Mouse (Mus musculus) hindbrain, embryonic 14.5 days (tissue): Measurements from ENCODE around the gene Itpr1. TPM values are rescaled to one million over a fixed set of nuclear protein-coding genes. Genes with fewer than 3 reads are reported as not detected.

Source experiments
- ATAC-seq: fragments of 200-750 bp; cut with Nextera tagmentation; 2 replicates; pipeline ENCODE4 v1.8.0; 2017; ENCODE audit warnings: moderate number of reproducible peaks, mild to moderate bottlenecking, moderate TSS enrichment, moderate library complexity; ENCODE audit not compliant: low FRiP score
- DNase-seq: peaks from one replicate; pipeline ENCODE4 v3.0.0-alpha.2; 2015; ENCODE audit warnings: low spot score
- H3K27ac ChIP-seq: fragments of 300-500 bp; sonication (generic); 2 replicates; pipeline ENCODE4 v1.5.1; 2014; ENCODE audit warnings: mild to moderate bottlenecking, moderate library complexity
- H3K27me3 ChIP-seq: fragments of 300-500 bp; sonication (generic); 2 replicates; pipeline ENCODE4 v1.6.1; 2014; ENCODE audit warnings: mild to moderate bottlenecking, low read length, mixed read lengths; ENCODE audit not compliant: control insufficient read depth, insufficient read depth
- H3K36me3 ChIP-seq: fragments of 300-500 bp; sonication (generic); replicated peaks from 2 replicates; pipeline ENCODE4 v1.6.1; 2014; ENCODE audit not compliant: control insufficient read depth, insufficient read depth
- H3K4me1 ChIP-seq: fragments of 300-500 bp; sonication (generic); replicated peaks from 2 replicates; pipeline ENCODE4 v1.6.1; 2014; ENCODE audit warnings: antibody characterized with exemption, low read length, mixed read lengths; ENCODE audit not compliant: control insufficient read depth, insufficient read depth
- H3K4me2 ChIP-seq: fragments of 300-500 bp; sonication (generic); replicated peaks from 2 replicates; pipeline ENCODE4 v1.6.1; 2014; ENCODE audit warnings: mild to moderate bottlenecking, moderate library complexity
- H3K4me3 ChIP-seq: fragments of 300-500 bp; sonication (generic); replicated peaks from 2 replicates; pipeline ENCODE4 v1.5.1; 2014; ENCODE audit warnings: mild to moderate bottlenecking, low read length
- H3K9ac ChIP-seq: fragments of 300-500 bp; sonication (generic); 2 replicates; pipeline ENCODE4 v1.6.1; 2014
- H3K9me3 ChIP-seq: fragments of 300-500 bp; sonication (generic); 2 replicates; pipeline ENCODE4 v1.6.1; 2016; ENCODE audit warnings: low read length; ENCODE audit not compliant: control insufficient read depth
- WGBS: fragments of 180-500 bp; shearing (Covaris S2); extraction: QIAGEN DNeasy Blood & Tissue Kit; methylation state at CpG from one replicate; pipeline ENCODE4 v1.1.7; 2014; 5-methylcytosine and 5-hydroxymethylcytosine counted together
- polyA plus RNA-seq: library from polyadenylated mRNA; unstranded; fragments of >200 nt; fragmentation: Nextera tagmentation; extraction: Ambion mirVana; gene quantifications from 2 replicates; pipeline ENCODE4 v1.2.1, GENCODE M21; 2014

The Itpr1 gene
- polyA plus RNA-seq, 1 experiment from 2014 or later = 6.5 TPM

DNA sequence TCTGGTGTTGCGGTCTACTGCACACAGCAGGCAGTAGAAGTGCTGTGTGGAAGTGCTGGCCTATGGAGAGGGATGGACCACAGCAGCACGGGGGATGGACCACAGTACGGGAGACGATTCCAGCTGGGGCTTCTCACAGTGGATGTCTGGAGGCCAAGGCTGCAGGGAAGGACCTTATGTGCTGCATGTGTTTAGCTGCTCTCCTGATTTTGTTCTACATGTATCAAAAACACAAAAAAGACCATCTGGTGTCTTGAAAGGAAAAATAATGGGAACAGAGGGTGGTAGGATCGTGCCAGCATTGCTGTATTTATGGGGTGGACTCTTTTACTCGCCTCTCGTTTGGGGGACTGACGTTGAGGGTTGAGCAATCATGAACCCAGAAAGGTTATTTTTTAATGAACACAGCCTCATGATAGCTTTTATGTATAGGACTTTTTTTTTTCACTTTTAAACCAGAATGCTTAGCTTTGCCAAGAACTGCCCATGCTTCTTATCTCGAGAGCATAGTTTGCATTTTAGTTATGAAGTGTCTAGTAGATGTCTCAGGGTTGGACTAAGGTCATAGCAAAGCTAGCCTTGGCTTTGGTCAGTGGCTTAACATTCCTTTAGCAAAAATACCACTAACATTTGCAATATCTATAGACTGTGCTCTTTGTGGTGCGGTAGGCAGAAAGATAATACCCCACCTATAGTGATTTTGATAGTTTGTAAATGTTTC is 61.6 kb downstream of the Itpr1 start:
- ATAC-seq = no peak; the same call in 1 of the 2 replicates
- H3K4me3 ChIP-seq = no peak overlapping the region
- H3K4me2 ChIP-seq = no peak overlapping the region
- no peaks in the 10 kb centered on the region for H3K27me3 ChIP-seq
- H3K9me3 ChIP-seq = no peaks in the 10 kb centered on the region
- H3K36me3 ChIP-seq = no peaks in the 10 kb centered on the region
- H3K9ac ChIP-seq = no peak overlapping the region
- no peak overlapping the region for H3K27ac ChIP-seq
- WGBS = 62% methylated on average over 10 of the region's 10 CpGs
- peaks cover 4% of the 10 kb centered on the region; the same call in 1 of the 2 replicates for H3K4me1 ChIP-seq
- DNase-seq = no peak

GRCm38 (mm10) chr6:108276880-108277507 is 64.1 kb downstream of the Itpr1 start:
- H3K9me3 ChIP-seq = no peaks in the 10 kb centered on the region
- no peaks in the 10 kb centered on the region for H3K27me3 ChIP-seq
- 88% methylated on average over 12 of the region's 12 CpGs for WGBS
- H3K4me1 ChIP-seq = peaks cover 4% of the 10 kb centered on the region; the same call in 1 of the 2 replicates
- H3K27ac ChIP-seq = no peak overlapping the region
- H3K9ac ChIP-seq = no peak overlapping the region
- no peak overlapping the region for H3K4me2 ChIP-seq
- H3K4me3 ChIP-seq = no peak overlapping the region
- DNase-seq (no peak), ATAC-seq (no peak)
- H3K36me3 ChIP-seq = no peaks in the 10 kb centered on the region

DNA sequence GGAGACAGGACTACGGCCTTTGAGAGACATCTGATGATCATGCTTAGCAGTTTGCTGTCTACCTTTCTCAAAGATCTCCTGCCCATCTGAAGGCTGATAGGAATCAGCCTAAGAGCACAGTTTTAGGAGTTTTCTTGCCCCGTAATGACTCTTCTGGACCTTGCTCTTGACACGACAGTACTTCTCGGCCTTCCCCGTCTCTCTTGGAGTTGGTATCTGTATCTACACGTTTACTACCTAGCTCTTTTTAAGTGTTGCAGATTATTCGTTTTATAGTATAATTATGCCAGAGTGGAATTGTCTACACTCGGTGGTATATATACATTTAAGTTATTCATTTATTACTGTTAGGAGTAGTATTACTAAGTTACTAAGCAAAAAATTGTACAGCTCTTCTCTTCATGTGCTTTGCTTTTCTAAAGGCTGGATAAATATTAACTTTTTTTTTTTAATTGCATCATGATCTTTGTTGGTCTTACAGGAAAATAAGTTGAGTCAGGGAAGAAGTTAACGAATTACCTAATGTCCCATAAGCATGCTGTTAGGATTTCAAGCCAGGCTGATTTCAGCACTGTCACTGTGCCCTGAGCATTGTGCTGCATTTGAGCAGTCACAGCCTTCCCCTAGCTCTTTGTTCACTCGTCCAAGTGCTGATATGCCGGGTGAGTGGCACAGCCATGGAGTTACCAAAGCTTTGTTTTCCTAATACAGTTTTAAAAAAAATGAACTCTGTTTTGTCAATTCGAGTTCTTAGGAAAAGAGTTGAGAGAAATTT is 64.9 kb downstream of the Itpr1 start:
- DNase-seq (no peak), ATAC-seq (no peak)
- Histone ChIP-seq H3K27ac (no peak overlapping the region), H3K4me3 (no peak overlapping the region), H3K4me2 (no peak overlapping the region), H3K9me3 (no peaks in the 10 kb centered on the region), H3K27me3 (no peaks in the 10 kb centered on the region), H3K9ac (no peak overlapping the region), H3K4me1 (peaks cover 4% of the 10 kb centered on the region; the same call in 1 of the 2 replicates), H3K36me3 (no peaks in the 10 kb centered on the region)
- 86% methylated on average over 12 of the region's 12 CpGs for WGBS

- H3K4me2 ChIP-seq = no peak overlapping the region
- H3K9ac ChIP-seq = no peak overlapping the region
- no peaks in the 10 kb centered on the region for H3K27me3 ChIP-seq
- ATAC-seq = no peak
- no peak overlapping the region for H3K4me3 ChIP-seq
- H3K9me3 ChIP-seq = no peaks in the 10 kb centered on the region
- no peaks in the 10 kb centered on the region for H3K4me1 ChIP-seq
- H3K27ac ChIP-seq = no peak overlapping the region
- H3K36me3 ChIP-seq = no peaks in the 10 kb centered on the region
- 93% methylated on average over 11 of the region's 11 CpGs for WGBS
- DNase-seq = no peak
Measured at GRCm38 (mm10) chr6:108278826-108279630, 66.1 kb downstream of the Itpr1 start.

GRCm38 (mm10) chr6:108282131-108282530 is 69.2 kb downstream of the Itpr1 start:
- Histone ChIP-seq H3K27ac (no peak overlapping the region), H3K9me3 (no peaks in the 10 kb centered on the region), H3K36me3 (no peaks in the 10 kb centered on the region), H3K9ac (no peak overlapping the region), H3K4me3 (no peak overlapping the region), H3K4me1 (no peaks in the 10 kb centered on the region), H3K4me2 (no peak overlapping the region), H3K27me3 (no peaks in the 10 kb centered on the region)
- ATAC-seq (no peak), DNase-seq (no peak)
- WGBS = 93% methylated on average over 4 of the region's 4 CpGs

DNA sequence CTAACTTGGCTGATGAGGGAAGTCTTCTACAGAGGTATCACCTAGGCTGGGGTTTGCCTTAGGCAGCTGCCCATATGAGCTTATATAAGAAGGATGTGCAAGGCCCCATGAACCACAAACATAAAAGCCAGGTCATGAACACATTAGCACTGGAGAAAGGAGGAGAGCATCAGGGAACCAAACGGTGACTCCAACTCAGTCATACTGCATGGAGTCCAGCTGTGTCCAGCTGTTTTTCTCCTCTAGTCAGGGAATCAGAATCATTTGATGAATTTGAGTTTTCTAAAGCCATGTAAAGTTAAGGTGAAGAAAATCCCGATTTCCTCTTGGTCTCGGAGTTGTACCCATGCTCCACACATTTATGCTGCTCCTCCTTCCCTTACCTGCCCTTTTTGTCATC is 69.7 kb downstream of the Itpr1 start:
- ATAC-seq = no peak

GRCm38 (mm10) chr6:108284688-108285087 is 71.8 kb downstream of the Itpr1 start:
- no peak for ATAC-seq
- Histone ChIP-seq H3K4me3 (no peak overlapping the region), H3K9me3 (no peaks in the 10 kb centered on the region), H3K4me1 (no peaks in the 10 kb centered on the region), H3K9ac (no peak overlapping the region), H3K4me2 (no peak overlapping the region), H3K36me3 (no peaks in the 10 kb centered on the region), H3K27me3 (no peaks in the 10 kb centered on the region), H3K27ac (no peak overlapping the region)
- DNase-seq = no peak
- 91% methylated on average over 3 of the region's 3 CpGs for WGBS

More for the DNA sequence above, 69.7 kb downstream of the Itpr1 start:
- Histone ChIP-seq H3K4me1 (no peaks in the 10 kb centered on the region), H3K27ac (no peak overlapping the region), H3K9ac (no peak overlapping the region), H3K4me3 (no peak overlapping the region), H3K36me3 (no peaks in the 10 kb centered on the region), H3K4me2 (no peak overlapping the region), H3K27me3 (no peaks in the 10 kb centered on the region), H3K9me3 (no peaks in the 10 kb centered on the region)
- 95% methylated on average over 3 of the region's 3 CpGs for WGBS
- no peak for DNase-seq

DNA sequence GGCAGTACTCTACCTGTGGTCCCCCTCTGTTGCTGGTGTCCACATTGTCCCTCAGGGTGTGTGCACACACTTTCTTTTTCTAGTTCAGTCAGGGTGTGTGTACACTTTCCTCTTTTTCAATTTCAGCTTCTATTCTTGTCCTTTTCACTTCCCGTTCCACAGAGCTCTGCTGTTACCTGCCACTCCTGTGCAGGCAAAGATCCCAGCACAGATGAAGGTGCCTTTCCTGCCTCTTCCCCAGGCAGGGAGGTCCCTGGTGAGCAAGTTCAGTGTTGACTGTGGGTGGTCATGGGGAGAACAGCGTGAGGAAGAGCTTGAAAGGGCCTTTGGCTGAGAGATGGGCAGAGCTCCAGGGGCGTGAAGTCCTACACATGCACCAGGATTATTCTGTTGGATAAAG is 76.1 kb downstream of the Itpr1 start:
- Histone ChIP-seq H3K9ac (no peak overlapping the region), H3K9me3 (no peaks in the 10 kb centered on the region), H3K4me1 (no peaks in the 10 kb centered on the region), H3K4me2 (no peak overlapping the region), H3K27me3 (no peaks in the 10 kb centered on the region), H3K27ac (no peak overlapping the region), H3K4me3 (no peak overlapping the region), H3K36me3 (no peaks in the 10 kb centered on the region)
- DNase-seq (no peak), ATAC-seq (no peak)
- 79% methylated on average over 3 of the region's 3 CpGs for WGBS

- H3K4me2 ChIP-seq = no peak overlapping the region
- ATAC-seq (no peak), DNase-seq (no peak)
- H3K36me3 ChIP-seq = no peaks in the 10 kb centered on the region
- 96% methylated on average over 2 of the region's 2 CpGs for WGBS
- H3K4me1 ChIP-seq = no peaks in the 10 kb centered on the region
- no peaks in the 10 kb centered on the region for H3K27me3 ChIP-seq
- no peak overlapping the region for H3K9ac ChIP-seq
- no peak overlapping the region for H3K4me3 ChIP-seq
- no peaks in the 10 kb centered on the region for H3K9me3 ChIP-seq
- no peak overlapping the region for H3K27ac ChIP-seq
Measured at GRCm38 (mm10) chr6:108290978-108291377, 78.1 kb downstream of the Itpr1 start.
